Mouse (Mus musculus) ES-Bruce4 (cell line): ENCODE results near the gene Gm28048.

Experiments
- CTCF ChIP-seq: IDR thresholded peaks from one replicate; pipeline ENCODE4 v1.8.1; 2011; ENCODE audit warnings: low read depth, low read length
- EP300 ChIP-seq: IDR thresholded peaks from 2 replicates; pipeline ENCODE4 v1.6.1; 2011; ENCODE audit warnings: low read depth, low read length; ENCODE audit not compliant: insufficient read depth
- POLR2A ChIP-seq: IDR thresholded peaks from one replicate; pipeline ENCODE4 v1.8.1; 2011; ENCODE audit warnings: low read length; ENCODE audit not compliant: insufficient read depth

GRCm38 (mm10) chr11:22982846-22983245 lies 956 bp upstream of the Gm28048 start:
- TF ChIP-seq CTCF (no peak), EP300 (no peak), POLR2A (no peak)
